Mouse (Mus musculus) testis, adult 2 months (tissue): ENCODE measurements around the gene Phb.

Experiments used
- CTCF ChIP-seq: fragments of 200-500 bp; IDR thresholded peaks from 2 replicates; pipeline ENCODE4 v1.5.1; 2012; ENCODE audit warnings: low read depth, mild to moderate bottlenecking, inconsistent platforms, low read length, moderate library complexity; ENCODE audit not compliant: control insufficient read depth, insufficient read depth, insufficient replicate concordance
- POLR2A ChIP-seq: fragments of 200-500 bp; IDR thresholded peaks from 2 replicates; pipeline ENCODE4 v1.6.1; 2012; ENCODE audit warnings: low read depth, mild to moderate bottlenecking, inconsistent platforms, low read length, moderate library complexity; ENCODE audit not compliant: control insufficient read depth

- TF ChIP-seq POLR2A: no peak
- no peak for TF ChIP-seq CTCF
These were observed 22.9 kb upstream of the Phb start for GRCm38 (mm10) chr11:95643856-95644255.
